Mouse (Mus musculus) liver, adult 2 months (tissue): ENCODE data around the gene 4930469K13Rik. TPM values are rescaled to one million over a fixed set of nuclear protein-coding genes. Genes with fewer than 3 reads are reported as not detected.

Experiments used
- DNase-seq: peaks from one replicate; pipeline ENCODE4 v3.0.0-alpha.2; 2011; ENCODE audit warnings: low read depth, low spot score; ENCODE audit errors: extremely low read depth
- H3K27ac ChIP-seq: fragments of 200-500 bp; replicated peaks from 2 replicates; pipeline ENCODE4 v1.5.1; 2012; ENCODE audit warnings: low read depth, mild to moderate bottlenecking, control low read depth, inconsistent platforms, low read length; ENCODE audit not compliant: insufficient read depth
- H3K27me3 ChIP-seq: fragments of 200-500 bp; 2 replicates; pipeline ENCODE4 v1.6.1; 2012; ENCODE audit warnings: mild to moderate bottlenecking, moderate library complexity, low read length, inconsistent platforms; ENCODE audit not compliant: control insufficient read depth, insufficient read depth
- H3K36me3 ChIP-seq: fragments of 200-500 bp; 2 replicates; pipeline ENCODE4 v1.6.1; 2012; ENCODE audit warnings: low read length, inconsistent platforms; ENCODE audit not compliant: control insufficient read depth, insufficient read depth
- H3K4me1 ChIP-seq: fragments of 200-500 bp; 2 replicates; pipeline ENCODE4 v1.6.1; 2011; ENCODE audit warnings: low read length; ENCODE audit not compliant: control insufficient read depth, insufficient read depth
- H3K4me3 ChIP-seq: fragments of 200-500 bp; 2 replicates; pipeline ENCODE4 v1.5.1; 2011; ENCODE audit warnings: low read depth, mild to moderate bottlenecking, control low read depth, low read length, moderate library complexity; ENCODE audit not compliant: insufficient read depth
- H3K79me2 ChIP-seq: fragments of 200-500 bp; 2 replicates; pipeline ENCODE4 v1.6.1; 2012; ENCODE audit warnings: inconsistent platforms, mild to moderate bottlenecking, low read length, moderate library complexity; ENCODE audit not compliant: control insufficient read depth, insufficient read depth
- H3K9ac ChIP-seq: fragments of 200-500 bp; 2 replicates; pipeline ENCODE4 v1.6.1; 2012; ENCODE audit warnings: low read depth, mild to moderate bottlenecking, control low read depth, inconsistent platforms, low read length
- CTCF ChIP-seq: fragments of 200-500 bp; IDR thresholded peaks from 2 replicates; pipeline ENCODE4 v1.5.1; 2011; ENCODE audit warnings: low read depth, low read length, control low read depth
- POLR2A ChIP-seq: fragments of 200-500 bp; IDR thresholded peaks from 2 replicates; pipeline ENCODE4 v1.6.1; 2011; ENCODE audit warnings: low read length, control low read depth; ENCODE audit not compliant: insufficient read depth; ENCODE audit errors: extremely low read depth
- whole genome bisulfite sequencing: fragments of 180-500 bp; shearing (Covaris S2); methylation state at CpG from one replicate; pipeline ENCODE4 v1.1.7; 2018; 5-methylcytosine and 5-hydroxymethylcytosine counted together
- polyA plus RNA-seq: library from polyadenylated mRNA; depleted of rRNA; stranded (reverse); fragments of >200 nt; gene quantifications from 2 replicates; pipeline ENCODE4 v1.2.3, GENCODE M21; 2012
- total RNA-seq: library from RNA; depleted of rRNA; stranded (reverse); fragments of >200 nt; gene quantifications from 2 replicates; pipeline ENCODE4 v1.2.3, GENCODE M21; 2014

4930469K13Rik gene
- total and polyA plus RNA-seq, 2 experiments = not detected

DNA sequence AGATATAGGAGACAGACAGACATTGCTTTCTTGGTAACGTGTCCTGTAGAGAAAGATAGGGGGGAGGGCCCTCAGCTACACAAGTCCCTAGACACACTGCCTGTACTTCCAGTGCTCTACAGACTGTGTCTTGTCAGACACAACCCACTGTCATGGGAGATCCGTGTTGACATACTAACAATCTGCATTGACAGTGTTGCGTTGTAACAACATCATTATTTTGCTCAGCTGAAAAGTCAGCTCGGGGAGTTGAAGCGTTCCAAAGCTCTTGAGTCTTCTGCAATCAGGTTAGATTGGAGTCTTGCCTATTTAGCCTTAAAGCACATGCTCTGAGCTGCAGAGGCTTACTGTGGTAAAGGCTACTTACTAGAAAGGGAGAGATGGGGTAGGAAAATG, 50.8 kb downstream of the 4930469K13Rik start:
- Histone ChIP-seq H3K79me2 (no peaks in the 10 kb centered on the region), H3K4me3 (peak overlapping the region; percentile 57), H3K9ac (peak overlapping the region; percentile 79), H3K36me3 (no peaks in the 10 kb centered on the region; the same call in 1 of the 2 replicates), H3K27ac (peak overlapping the region; percentile 89), H3K4me1 (no peaks in the 10 kb centered on the region), H3K27me3 (no peaks in the 10 kb centered on the region)
- WGBS = 72% methylated on average over 5 of the region's 5 CpGs
- DNase-seq = no peak
- TF ChIP-seq CTCF (no peak), POLR2A (no peak)

DNA sequence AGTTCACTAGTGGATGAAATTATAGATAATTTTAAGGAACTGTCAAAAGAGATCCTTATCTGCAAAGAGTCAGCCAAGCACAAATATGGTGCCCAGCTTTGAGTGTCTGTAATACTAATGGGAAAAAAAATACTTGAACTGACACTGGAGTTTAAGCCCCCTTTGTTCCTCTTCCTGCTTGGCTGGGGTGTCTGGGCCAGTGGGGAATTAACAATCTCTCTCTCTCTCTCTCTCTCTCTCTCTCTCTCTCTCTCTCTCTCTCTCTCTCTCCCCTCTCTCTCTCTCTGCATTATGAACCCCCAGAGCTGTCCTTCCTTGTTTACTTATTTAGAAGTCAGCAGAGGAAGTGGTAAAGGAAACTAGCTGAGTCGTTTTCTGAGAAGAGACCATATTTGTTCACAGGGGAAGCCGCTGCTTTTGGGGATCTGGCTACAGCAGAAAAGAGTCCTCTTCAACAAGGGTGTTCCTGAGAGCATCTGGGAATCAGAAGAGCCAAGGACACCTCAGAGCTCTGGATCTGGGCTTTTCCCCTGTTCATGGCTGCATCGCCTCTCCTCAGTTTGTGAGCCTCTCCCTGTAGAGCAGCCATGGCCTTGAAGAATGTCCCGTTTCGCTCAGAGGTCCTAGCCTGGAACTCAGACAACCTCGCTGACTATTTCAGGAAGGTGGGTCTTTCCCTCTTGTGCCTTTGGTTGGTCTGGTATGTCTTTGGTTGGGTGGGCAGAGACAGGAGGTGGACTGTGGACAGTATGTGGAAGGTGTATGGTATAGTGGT, 51.4 kb downstream of the 4930469K13Rik start, which contains the start of gene Lcp2:
Lcp2 (plus strand) TSS at position 154 of the 775 bp plus-strand sequence.
- H3K9ac ChIP-seq = peak within 1 kb of the TSS; percentile 79
- peak within 1 kb of the TSS; percentile 57 for H3K4me3 ChIP-seq
- no peaks in the 10 kb centered on the region for H3K4me1 ChIP-seq
- no peaks in the 10 kb centered on the region for H3K27me3 ChIP-seq
- 69% methylated on average over 6 of the region's 6 CpGs for WGBS
- TF ChIP-seq POLR2A = no peak
- DNase-seq = peak; percentile 45
- H3K27ac ChIP-seq = peak within 1 kb of the TSS; percentile 89
- H3K36me3 ChIP-seq = no peaks in the 10 kb centered on the region; the same call in 1 of the 2 replicates
- H3K79me2 ChIP-seq = no peaks in the 10 kb centered on the region

DNA sequence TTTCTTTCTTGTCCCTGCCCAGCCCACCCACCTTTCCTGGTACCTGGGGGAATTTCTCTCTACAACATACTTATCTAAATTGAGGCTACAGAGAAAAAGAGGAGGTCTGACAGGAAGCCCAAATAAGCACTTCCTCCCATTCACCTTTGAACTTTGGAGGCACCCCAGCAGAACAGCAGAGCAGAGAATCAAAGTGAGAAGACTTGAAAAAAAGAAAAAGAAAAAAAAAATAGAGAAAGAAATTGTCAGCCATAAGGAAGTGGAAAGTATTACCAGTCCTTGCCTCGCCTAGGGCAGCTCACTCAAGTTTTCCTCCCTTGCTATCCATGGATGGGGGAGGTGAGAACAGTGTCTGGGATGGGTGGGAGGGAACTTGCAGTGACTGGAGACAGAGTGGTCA, 55.5 kb downstream of the 4930469K13Rik start:
- Histone ChIP-seq H3K36me3 (no peaks in the 10 kb centered on the region), H3K9ac (no peak overlapping the region), H3K4me3 (no peak overlapping the region), H3K27me3 (no peaks in the 10 kb centered on the region), H3K27ac (no peak overlapping the region), H3K79me2 (no peaks in the 10 kb centered on the region), H3K4me1 (no peaks in the 10 kb centered on the region)
- no peak for TF ChIP-seq CTCF
- no peak for TF ChIP-seq POLR2A
- WGBS = 59% methylated on average over 1 of the region's 1 CpGs
- no peak for DNase-seq

DNA sequence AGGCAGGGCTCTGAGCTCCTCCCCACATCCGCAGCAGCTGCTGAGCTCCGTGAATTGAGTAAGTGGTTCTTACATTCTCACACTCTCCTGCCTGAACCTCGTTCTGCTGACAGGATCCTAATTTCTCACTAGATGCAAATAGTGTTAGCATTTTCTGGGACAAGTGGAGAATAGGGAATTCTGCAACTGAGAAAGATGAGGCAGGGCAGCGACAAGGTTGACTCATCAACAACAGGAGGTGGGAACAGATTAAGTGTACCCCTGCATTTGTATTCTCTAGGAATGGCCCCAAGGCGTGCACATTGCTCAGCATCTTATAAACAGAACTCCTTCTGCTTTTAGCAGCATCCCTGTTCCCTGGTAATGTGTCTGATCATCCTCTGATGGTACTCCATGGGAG, 58.3 kb downstream of the 4930469K13Rik start:
- H3K27me3 ChIP-seq = no peaks in the 10 kb centered on the region
- H3K9ac ChIP-seq = no peak overlapping the region
- WGBS = 79% methylated on average over 5 of the region's 5 CpGs
- H3K36me3 ChIP-seq = no peaks in the 10 kb centered on the region
- no peaks in the 10 kb centered on the region for H3K4me1 ChIP-seq
- H3K27ac ChIP-seq = no peak overlapping the region
- no peak for DNase-seq
- no peaks in the 10 kb centered on the region for H3K79me2 ChIP-seq
- TF ChIP-seq POLR2A (no peak), CTCF (no peak)
- H3K4me3 ChIP-seq = no peak overlapping the region

DNA sequence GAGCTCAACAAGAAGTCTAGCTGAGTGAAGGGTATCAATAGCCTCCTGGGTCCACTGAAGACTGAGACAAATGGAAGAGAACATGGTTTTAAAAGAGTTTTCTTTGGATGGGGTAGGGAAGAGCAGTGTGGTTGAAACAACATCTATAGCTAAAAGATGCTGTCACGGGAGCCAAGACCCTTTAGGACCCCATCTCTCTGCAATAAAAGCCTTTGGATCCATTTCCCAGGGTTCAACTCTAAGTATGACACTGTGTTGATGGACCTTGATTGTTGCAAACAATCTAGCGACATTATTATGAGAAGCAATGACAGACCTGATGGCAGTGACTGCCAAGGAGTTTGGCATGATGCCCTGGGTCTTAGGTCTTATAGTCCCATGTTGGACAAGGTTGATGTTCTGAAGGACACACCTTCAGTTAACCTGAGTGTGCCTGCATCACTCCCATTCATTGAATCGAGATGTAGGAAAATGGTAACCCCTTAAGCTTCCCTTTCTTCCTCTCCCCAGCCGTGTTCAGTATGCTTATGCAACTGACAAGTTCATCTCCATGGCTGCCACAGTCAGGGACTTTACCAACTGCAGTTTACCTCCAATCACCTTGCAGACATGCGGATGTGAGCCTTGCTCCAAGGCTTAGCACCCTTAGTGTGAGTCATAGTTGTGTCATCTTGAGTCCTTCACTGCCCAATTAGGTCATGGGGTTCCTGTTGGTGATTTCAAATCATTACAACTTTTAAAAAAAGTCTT, 62.3 kb downstream of the 4930469K13Rik start:
- TF ChIP-seq POLR2A (no peak), CTCF (no peak)
- no peak overlapping the region for H3K4me3 ChIP-seq
- H3K79me2 ChIP-seq = no peaks in the 10 kb centered on the region
- no peak overlapping the region for H3K27ac ChIP-seq
- no peak overlapping the region for H3K9ac ChIP-seq
- no peaks in the 10 kb centered on the region for H3K27me3 ChIP-seq
- H3K36me3 ChIP-seq = no peaks in the 10 kb centered on the region
- peaks cover 2% of the 10 kb centered on the region; the same call in 1 of the 2 replicates for H3K4me1 ChIP-seq
- no peak for DNase-seq
- 76% methylated on average over 5 of the region's 5 CpGs for WGBS
